Mouse (Mus musculus): ENCODE results near the gene Cars. TPM values are rescaled to one million over a fixed set of nuclear protein-coding genes. Genes with fewer than 3 reads are reported as not detected.
A peak's percentile ranks its signal among the peaks of the same experiment; 100 is the strongest.

The Cars gene
- polyA plus RNA-seq, 1 experiment from 2014 or later: 58.9 TPM

- H3K4me3 ChIP-seq: no peak overlapping the region
- no peak overlapping the region for H3K9ac ChIP-seq
- H3K4me1 ChIP-seq: no peaks in the 10 kb centered on the region
- H3K4me2 ChIP-seq: no peak overlapping the region
- H3K9me3 ChIP-seq: no peaks in the 10 kb centered on the region
- no peak for ATAC-seq (ENCODE audit: borderline replicate concordance, extremely low read depth, low FRiP score, low TSS enrichment)
- peaks cover 87% of the 10 kb centered on the region for H3K36me3 ChIP-seq
- H3K27me3 ChIP-seq: no peaks in the 10 kb centered on the region
- WGBS: 86% methylated on average over 5 of the region's 5 CpGs
- no peak overlapping the region for H3K27ac ChIP-seq
Measured at GRCm38 (mm10) chr7:143583025-143583424, 16.9 kb downstream of the Cars start.

- Histone ChIP-seq H3K27me3 (no peaks in the 10 kb centered on the region), H3K27ac (no peak overlapping the region), H3K9me3 (no peaks in the 10 kb centered on the region), H3K4me1 (no peaks in the 10 kb centered on the region), H3K36me3 (peaks cover 86% of the 10 kb centered on the region), H3K4me3 (no peak overlapping the region), H3K4me2 (no peak overlapping the region), H3K9ac (no peak overlapping the region)
- 92% methylated on average over 11 of the region's 11 CpGs for WGBS
- ATAC-seq (ENCODE audit: borderline replicate concordance, extremely low read depth, low FRiP score, low TSS enrichment): no peak
Measured at GRCm38 (mm10) chr7:143575751-143576150, 24.1 kb downstream of the Cars start.

- no peak for ATAC-seq (ENCODE audit: borderline replicate concordance, extremely low read depth, low FRiP score, low TSS enrichment)
- no peak overlapping the region for H3K9ac ChIP-seq
- 78% methylated on average over 3 of the region's 3 CpGs for WGBS
- no peak overlapping the region for H3K27ac ChIP-seq
- H3K4me2 ChIP-seq: no peak overlapping the region
- H3K4me1 ChIP-seq: no peaks in the 10 kb centered on the region
- H3K4me3 ChIP-seq: no peak overlapping the region
- H3K27me3 ChIP-seq: no peaks in the 10 kb centered on the region
- H3K9me3 ChIP-seq: no peaks in the 10 kb centered on the region
- H3K36me3 ChIP-seq: peaks cover 74% of the 10 kb centered on the region
Measured at GRCm38 (mm10) chr7:143565648-143566039, 34.2 kb downstream of the Cars start.

GRCm38 (mm10) chr7:143565015-143565647 is 34.8 kb downstream of the Cars start:
- no peak overlapping the region for H3K27ac ChIP-seq
- peaks cover 74% of the 10 kb centered on the region for H3K36me3 ChIP-seq
- no peaks in the 10 kb centered on the region for H3K9me3 ChIP-seq
- no peak overlapping the region for H3K9ac ChIP-seq
- no peak overlapping the region for H3K4me2 ChIP-seq
- no peaks in the 10 kb centered on the region for H3K4me1 ChIP-seq
- H3K27me3 ChIP-seq: no peaks in the 10 kb centered on the region
- 87% methylated on average over 6 of the region's 6 CpGs for WGBS
- H3K4me3 ChIP-seq: no peak overlapping the region
- ATAC-seq (ENCODE audit: borderline replicate concordance, extremely low read depth, low FRiP score, low TSS enrichment): no peak

GRCm38 (mm10) chr7:143563787-143564186 is 36.1 kb downstream of the Cars start:
- Histone ChIP-seq H3K9me3 (no peaks in the 10 kb centered on the region), H3K27me3 (no peaks in the 10 kb centered on the region), H3K4me2 (no peak overlapping the region), H3K36me3 (peaks cover 66% of the 10 kb centered on the region), H3K27ac (no peak overlapping the region), H3K4me1 (no peaks in the 10 kb centered on the region), H3K9ac (no peak overlapping the region), H3K4me3 (no peak overlapping the region)
- 80% methylated on average over 5 of the region's 5 CpGs for WGBS
- ATAC-seq (ENCODE audit: borderline replicate concordance, extremely low read depth, low FRiP score, low TSS enrichment): no peak

- Histone ChIP-seq H3K9me3 (no peaks in the 10 kb centered on the region), H3K36me3 (peaks cover 57% of the 10 kb centered on the region), H3K9ac (no peak overlapping the region), H3K27ac (no peak overlapping the region), H3K4me3 (no peak overlapping the region), H3K27me3 (no peaks in the 10 kb centered on the region), H3K4me2 (no peak overlapping the region), H3K4me1 (no peaks in the 10 kb centered on the region)
- ATAC-seq (ENCODE audit: borderline replicate concordance, extremely low read depth, low FRiP score, low TSS enrichment): no peak
- 93% methylated on average over 7 of the region's 7 CpGs for WGBS
Measured at GRCm38 (mm10) chr7:143557616-143558015, 42.3 kb downstream of the Cars start.

GRCm38 (mm10) chr7:143556964-143557610 is 42.8 kb downstream of the Cars start:
- Histone ChIP-seq H3K9ac (no peak overlapping the region), H3K4me2 (no peak overlapping the region), H3K4me1 (no peaks in the 10 kb centered on the region), H3K36me3 (peaks cover 57% of the 10 kb centered on the region), H3K27me3 (no peaks in the 10 kb centered on the region), H3K4me3 (no peak overlapping the region), H3K27ac (no peak overlapping the region), H3K9me3 (no peaks in the 10 kb centered on the region)
- no peak for ATAC-seq (ENCODE audit: borderline replicate concordance, extremely low read depth, low FRiP score, low TSS enrichment)
- 74% methylated on average over 8 of the region's 8 CpGs for WGBS

- 16% methylated on average over 2 of the region's 2 CpGs for WGBS
- H3K9ac ChIP-seq: peak overlapping the region; percentile 64
- H3K4me1 ChIP-seq: peaks cover 29% of the 10 kb centered on the region
- H3K9me3 ChIP-seq: no peaks in the 10 kb centered on the region
- 0 out of 2 replicates have a peak, but pooled peaks cover 3% of the 10 kb centered on the region for H3K36me3 ChIP-seq
- peak overlapping the region; percentile 97 for H3K4me3 ChIP-seq
- no peak for ATAC-seq (ENCODE audit: borderline replicate concordance, extremely low read depth, low FRiP score, low TSS enrichment)
- no peaks in the 10 kb centered on the region for H3K27me3 ChIP-seq
- peak overlapping the region; percentile 90 for H3K27ac ChIP-seq
- H3K4me2 ChIP-seq: peak overlapping the region; percentile 81
Measured at GRCm38 (mm10) chr7:143549588-143550220, 50.2 kb downstream of the Cars start.

GRCm38 (mm10) chr7:143548976-143549457 is 50.9 kb downstream of the Cars start, which contains the start of gene Nap1l4:
TSS of gene Nap1l4 (minus strand) at chr7:143549106.
- H3K4me1 ChIP-seq: peaks cover 29% of the 10 kb centered on the region
- peak within 1 kb of the TSS; percentile 96 for H3K27ac ChIP-seq
- under 1% methylated on average over 43 of the region's 43 CpGs for WGBS
- no peaks in the 10 kb centered on the region for H3K36me3 ChIP-seq
- no peaks in the 10 kb centered on the region for H3K27me3 ChIP-seq
- peak within 1 kb of the TSS; percentile 97 for H3K4me3 ChIP-seq
- peak within 1 kb of the TSS; percentile 92 for H3K9ac ChIP-seq
- H3K4me2 ChIP-seq: peak within 1 kb of the TSS; percentile 81
- peak; percentile 99 for ATAC-seq (ENCODE audit: borderline replicate concordance, extremely low read depth, low FRiP score, low TSS enrichment)
- H3K9me3 ChIP-seq: no peaks in the 10 kb centered on the region

- peak overlapping the region; percentile 96 for H3K27ac ChIP-seq
- no peaks in the 10 kb centered on the region for H3K27me3 ChIP-seq
- peak overlapping the region; percentile 97 for H3K4me3 ChIP-seq
- H3K36me3 ChIP-seq: no peaks in the 10 kb centered on the region
- H3K9me3 ChIP-seq: no peaks in the 10 kb centered on the region
- peaks cover 29% of the 10 kb centered on the region for H3K4me1 ChIP-seq
- H3K4me2 ChIP-seq: peak overlapping the region; percentile 61
- WGBS: under 1% methylated on average over 53 of the region's 63 CpGs
- peak; percentile 82 for ATAC-seq (ENCODE audit: borderline replicate concordance, extremely low read depth, low FRiP score, low TSS enrichment)
- peak overlapping the region; percentile 92 for H3K9ac ChIP-seq
Measured at GRCm38 (mm10) chr7:143548231-143548961, 51.5 kb downstream of the Cars start.

- Histone ChIP-seq H3K36me3 (no peaks in the 10 kb centered on the region), H3K9ac (0 out of 2 replicates have a peak overlapping the region, but pooled peaks have one; percentile 7), H3K4me3 (no peak overlapping the region), H3K27me3 (no peaks in the 10 kb centered on the region), H3K27ac (no peak overlapping the region), H3K4me1 (peaks cover 34% of the 10 kb centered on the region), H3K4me2 (0 out of 2 replicates have a peak overlapping the region, but pooled peaks have one; percentile 9), H3K9me3 (no peaks in the 10 kb centered on the region)
- WGBS: 16% methylated on average over 2 of the region's 2 CpGs
- ATAC-seq (ENCODE audit: borderline replicate concordance, extremely low read depth, low FRiP score, low TSS enrichment): no peak
Measured at GRCm38 (mm10) chr7:143546554-143546953, 53.3 kb downstream of the Cars start.

Data from lung, embryonic 15.5 days (tissue).